Mouse (Mus musculus): ENCODE results near the gene Cab39l.

DNA sequence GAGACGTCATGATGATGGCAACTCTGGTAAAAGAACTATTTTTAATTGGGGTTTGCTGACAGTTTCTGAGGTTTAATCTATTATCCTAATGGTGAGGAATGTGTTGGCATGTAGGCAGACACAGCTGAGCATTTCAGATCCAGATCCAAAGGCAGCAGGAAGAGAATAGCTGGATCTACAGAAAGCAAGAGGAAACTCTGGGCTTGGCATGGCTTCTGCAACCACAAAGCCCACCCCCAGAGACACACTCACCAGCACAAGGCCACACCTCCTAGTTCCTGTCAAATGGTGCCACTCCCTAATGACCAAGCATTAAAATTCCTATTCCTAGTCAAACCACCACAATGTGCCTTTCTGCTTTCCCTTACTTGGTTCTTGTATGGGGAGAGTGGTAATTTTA lies 30.0 kb downstream of the Cab39l start:
- TF ChIP-seq CTCF (IDR thresholded peaks at IDR 0.05; ENCODE audit: low read depth) = no peak
- TF ChIP-seq EP300 (IDR thresholded peaks at IDR 0.05; ENCODE audit: low read depth) = no peak

All from liver, embryonic 14.5 days (tissue).